Mouse (Mus musculus) common myeloid progenitor, adult 5-6 weeks (primary cell): ENCODE measurements at regions not wholly inside any gene's neighbourhood (a gene's known extent, or its start where the extent isn't known, plus 50 kb on each side); places are given as distances from the start of the nearest gene placed in this dataset.

Source experiments
- ATAC-seq: replicated peaks from 2 replicates; pipeline ENCODE4 v1.8.0; 2016; ENCODE audit warnings: low read depth, mild to moderate bottlenecking, moderate TSS enrichment, inconsistent platforms; ENCODE audit not compliant: poor library complexity, severe bottlenecking

DNA sequence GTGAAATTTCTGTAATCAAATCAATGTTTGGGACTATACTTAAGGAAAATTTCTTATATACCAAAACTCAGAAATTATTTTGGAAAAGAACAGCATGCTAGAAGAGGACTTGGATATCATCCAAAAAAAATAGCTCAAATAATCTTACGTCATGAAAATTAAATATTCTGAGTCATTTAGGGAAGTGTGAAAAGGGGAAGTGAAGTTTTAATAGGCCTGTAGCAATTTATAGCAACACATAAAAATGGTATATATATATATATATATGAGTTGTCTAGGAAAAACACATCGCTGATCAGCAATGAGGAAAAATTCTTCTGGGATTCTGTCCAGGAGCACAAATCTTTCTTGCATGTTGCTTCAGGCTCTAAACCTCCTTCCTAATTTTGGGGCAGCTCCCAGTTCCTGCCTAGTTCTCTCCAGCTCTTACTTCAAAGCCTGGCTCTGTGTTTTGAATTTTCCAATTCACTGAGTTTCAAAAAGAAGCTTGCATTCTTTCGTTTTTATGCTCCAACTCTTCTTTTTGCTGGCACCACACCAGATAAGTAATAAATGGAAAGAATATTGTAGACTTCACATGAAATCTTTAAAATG is 402.5 kb upstream of the Gemin8 start:
- ATAC-seq: 0 out of 2 replicates have a peak, but pooled peaks have one; percentile 47
